ENCODE assay signal across 18 mouse cellular contexts in genomic region chr3:68795641-68796040, GRCm38 (mm10).
DNase-seq lines count a peak whose midpoint lies in the region; ATAC-seq and TF ChIP-seq lines count a peak whose summit lies in the region.
"Had no signal": no experiment of that assay in that cellular context is flagged by ENCODE, and none has a peak within 500 bp of the region (broad histone marks: within the 10 kb centered on the region; RNA-seq: fewer than 3 reads in every experiment).

No protein-coding gene starts in this region.

- WGBS in liver, adult 2 months: 24% methylated on average over 3 of the region's 3 CpGs
- WGBS in liver, embryonic 12.5 days (ENCODE audit: insufficient replicate concordance): 63% methylated on average over 3 of the region's 3 CpGs
- WGBS in heart, embryonic 13.5 days: 47% methylated on average over 3 of the region's 3 CpGs
- 57% methylated on average over 3 of the region's 3 CpGs for WGBS in intestine, embryonic 15.5 days

- H3K4me1 ChIP-seq in liver, adult 2 months (ENCODE audit: control insufficient read depth, insufficient read depth, low read length): no peaks in the 10 kb centered on the region
- H3K4me1 ChIP-seq in liver, embryonic 12.5 days: no peaks in the 10 kb centered on the region
- H3K4me1 ChIP-seq in heart, embryonic 13.5 days: peaks cover 15% of the 10 kb centered on the region
- H3K4me1 ChIP-seq in intestine, embryonic 15.5 days (replicated peaks): no peaks in the 10 kb centered on the region
- H3K4me1 ChIP-seq: liver, embryonic 13.5 days had no signal

- H3K4me3 ChIP-seq in liver, adult 2 months (ENCODE audit: insufficient read depth, low read depth, low read length): no peak overlapping the region
- H3K4me3 ChIP-seq in liver, embryonic 12.5 days: no peak overlapping the region
- no peak overlapping the region for H3K4me3 ChIP-seq in heart, embryonic 13.5 days
- H3K4me3 ChIP-seq in intestine, embryonic 15.5 days (replicated peaks): no peak overlapping the region
- H3K4me3 ChIP-seq: embryonic facial prominence, embryonic 13.5 days; hindbrain, embryonic 10.5 days; liver, embryonic 13.5 days had no signal

- H3K36me3 ChIP-seq in liver, adult 2 months (ENCODE audit: control insufficient read depth, insufficient read depth, low read length): no peaks in the 10 kb centered on the region
- no peaks in the 10 kb centered on the region for H3K36me3 ChIP-seq in liver, embryonic 12.5 days
- H3K36me3 ChIP-seq in heart, embryonic 13.5 days: no peaks in the 10 kb centered on the region
- no peaks in the 10 kb centered on the region for H3K36me3 ChIP-seq in intestine, embryonic 15.5 days
- H3K36me3 ChIP-seq: embryonic facial prominence, embryonic 13.5 days; hindbrain, embryonic 10.5 days; liver, embryonic 13.5 days had no signal

- H3K9me3 ChIP-seq in liver, embryonic 12.5 days (replicated peaks): peaks cover 3% of the 10 kb centered on the region; the same call in 1 of the 2 replicates
- peaks cover 4% of the 10 kb centered on the region for H3K9me3 ChIP-seq in heart, embryonic 13.5 days
- H3K9me3 ChIP-seq in intestine, embryonic 15.5 days: no peaks in the 10 kb centered on the region
- H3K9me3 ChIP-seq: embryonic facial prominence, embryonic 13.5 days; liver, embryonic 13.5 days had no signal

- H3K27me3 ChIP-seq in liver, adult 2 months (ENCODE audit: control insufficient read depth, insufficient read depth, low read length): no peaks in the 10 kb centered on the region
- no peaks in the 10 kb centered on the region for H3K27me3 ChIP-seq in liver, embryonic 12.5 days (replicated peaks)
- no peaks in the 10 kb centered on the region for H3K27me3 ChIP-seq in heart, embryonic 13.5 days (replicated peaks)
- no peaks in the 10 kb centered on the region for H3K27me3 ChIP-seq in intestine, embryonic 15.5 days (replicated peaks)
- H3K27me3 ChIP-seq: embryonic facial prominence, embryonic 13.5 days; liver, embryonic 13.5 days had no signal

- DNase-seq in adrenal gland, adult 8-10 months: peak; percentile 5
- no peak for DNase-seq in adrenal gland, adult 18-20 months (ENCODE audit: low spot score in 2 of 2)
- DNase-seq in liver, adult 2 months (ENCODE audit: extremely low read depth, low read depth, low spot score): peak; percentile 65
- DNase-seq in lung, postnatal 10 days: peak; percentile 54
- DNase-seq in testis, postnatal 14 days (ENCODE audit: low spot score): no peak
- DNase-seq: cerebellum, postnatal 25 days; gastrocnemius, postnatal 25 days; liver, embryonic 13.5 days; retina, postnatal 1 day; spleen, adult 18-20 months had no signal

- H3K4me2 ChIP-seq in liver, embryonic 12.5 days: no peak overlapping the region
- H3K4me2 ChIP-seq in heart, embryonic 13.5 days: no peak overlapping the region
- no peak overlapping the region for H3K4me2 ChIP-seq in intestine, embryonic 15.5 days (replicated peaks)
- H3K4me2 ChIP-seq: embryonic facial prominence, embryonic 13.5 days; liver, embryonic 13.5 days; midbrain, embryonic 11.5 days had no signal

- H3K9ac ChIP-seq in liver, adult 2 months (ENCODE audit: low read depth, low read length): no peak overlapping the region
- H3K9ac ChIP-seq in liver, embryonic 12.5 days: no peak overlapping the region
- H3K9ac ChIP-seq in heart, embryonic 13.5 days: no peak overlapping the region
- no peak overlapping the region for H3K9ac ChIP-seq in intestine, embryonic 15.5 days
- H3K9ac ChIP-seq: embryonic facial prominence, embryonic 13.5 days; liver, embryonic 13.5 days had no signal

- no peak for ATAC-seq in liver, embryonic 12.5 days
- no peak for ATAC-seq in heart, embryonic 13.5 days (ENCODE audit: extremely low read depth, insufficient number of reproducible peaks, low FRiP score, low TSS enrichment)
- no peak for ATAC-seq in intestine, embryonic 15.5 days
- ATAC-seq: forebrain, embryonic 16.5 days; intestine, postnatal 0 days had no signal

- TF ChIP-seq CTCF in liver, adult 2 months (IDR thresholded peaks at IDR 0.05; ENCODE audit: low read depth, low read length): no peak

- H3K27ac ChIP-seq in liver, adult 2 months (replicated peaks; ENCODE audit: insufficient read depth, low read depth, low read length): no peak overlapping the region
- H3K27ac ChIP-seq in liver, embryonic 12.5 days: no peak overlapping the region
- peak overlapping the region; percentile 39; the same call in 1 of the 2 replicates for H3K27ac ChIP-seq in heart, embryonic 13.5 days (replicated peaks)
- no peak overlapping the region for H3K27ac ChIP-seq in intestine, embryonic 15.5 days
- H3K27ac ChIP-seq: embryonic facial prominence, embryonic 13.5 days; hindbrain, embryonic 10.5 days; liver, embryonic 13.5 days had no signal

- no peak for TF ChIP-seq POLR2A in liver, adult 2 months (IDR thresholded peaks at IDR 0.05; ENCODE audit: extremely low read depth, insufficient read depth, low read length)

- H3K79me2 ChIP-seq in liver, adult 2 months (ENCODE audit: control insufficient read depth, insufficient read depth, low read length): no peaks in the 10 kb centered on the region

Comparison
In these comparisons a context has a peak if more than half of its experiments do, and no peak if none do; other contexts are left out.
1. DNase-seq: peak in adrenal gland, adult 8-10 months (single experiment), liver, adult 2 months (single experiment) and lung, postnatal 10 days (single experiment); none in adrenal gland, adult 18-20 months (0 of 2) and testis, postnatal 14 days (single experiment).